Mouse (Mus musculus) brain, embryonic 14.5 days (tissue): ENCODE measurements at regions not wholly inside any gene's neighbourhood (a gene's known extent, or its start where the extent isn't known, plus 50 kb on each side); places are given as distances from the start of the nearest gene placed in this dataset.

Experiments used
- CTCF ChIP-seq: fragments of 200-500 bp; IDR thresholded peaks from 2 replicates; pipeline ENCODE4 v1.5.1; 2012; ENCODE audit warnings: inconsistent platforms, mild to moderate bottlenecking, moderate library complexity, borderline replicate concordance; ENCODE audit not compliant: insufficient read depth, insufficient read length; ENCODE audit errors: extremely low read depth
- POLR2A ChIP-seq: fragments of 200-500 bp; IDR thresholded peaks from 2 replicates; pipeline ENCODE4 v1.6.1; 2012; ENCODE audit warnings: mild to moderate bottlenecking, inconsistent platforms, borderline replicate concordance; ENCODE audit not compliant: poor library complexity, insufficient read depth, insufficient read length, severe bottlenecking; ENCODE audit errors: extremely low read depth

DNA sequence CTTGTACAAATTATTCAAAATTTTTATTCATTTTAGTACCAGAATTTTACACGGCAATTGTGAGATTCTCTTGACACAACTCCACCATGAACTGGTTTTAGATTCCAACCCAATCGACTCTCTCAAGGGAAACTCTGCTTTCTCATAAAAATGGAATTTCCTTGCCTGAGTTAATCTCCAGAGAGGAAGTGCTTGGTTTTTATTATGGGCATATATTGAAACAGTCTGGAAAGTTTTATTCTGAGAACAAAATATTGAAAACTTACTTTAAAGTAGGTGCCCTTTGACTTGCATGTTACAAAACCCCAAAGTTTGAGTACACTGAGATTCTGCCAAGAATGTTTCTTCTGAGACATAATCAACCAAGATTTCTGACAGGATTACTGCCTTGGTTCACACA lies 537.6 kb downstream of the Gm10283 start:
- TF ChIP-seq CTCF: no peak
- no peak for TF ChIP-seq POLR2A
